Mouse (Mus musculus) heart, postnatal 36 days (tissue): ENCODE data around the gene Stn1. TPM values are rescaled to one million over a fixed set of nuclear protein-coding genes. Genes with fewer than 3 reads are reported as not detected.

Experiments used
- DNase-seq, 2 experiments: peaks; one replicate each; pipeline ENCODE4 v3.0.0; 2021 to 2022
- intact Hi-C: fragments of 180-260 bp; cut with DNase I; formaldehyde crosslinking; loops from one replicate; pipeline ENCODE4 v1.15.1; 2025
- total RNA-seq, 2 experiments: library from RNA; stranded (reverse); gene quantifications; 2 replicates each; pipeline ENCODE4 v1.2.3; 2021

The Stn1 gene
- total RNA-seq, 2 experiments from 2014 or later, result 18.0 to 19.8 TPM

GRCm38 (mm10) chr19:47457711-47458503 lies 79.4 kb downstream of the Stn1 start:
- DNase-seq, result peak; percentile 60 to 69
- intact Hi-C loops, result no loop called here

- no peak for DNase-seq
- intact Hi-C loops, result no loop called here
Measured at GRCm38 (mm10) chr19:47456021-47456420, 81.3 kb downstream of the Stn1 start.

- DNase-seq, result peak in 1 of 2 experiments; percentile 52
- intact Hi-C loops, result no loop called here
Measured at GRCm38 (mm10) chr19:47455001-47455755, 82.1 kb downstream of the Stn1 start.

DNA sequence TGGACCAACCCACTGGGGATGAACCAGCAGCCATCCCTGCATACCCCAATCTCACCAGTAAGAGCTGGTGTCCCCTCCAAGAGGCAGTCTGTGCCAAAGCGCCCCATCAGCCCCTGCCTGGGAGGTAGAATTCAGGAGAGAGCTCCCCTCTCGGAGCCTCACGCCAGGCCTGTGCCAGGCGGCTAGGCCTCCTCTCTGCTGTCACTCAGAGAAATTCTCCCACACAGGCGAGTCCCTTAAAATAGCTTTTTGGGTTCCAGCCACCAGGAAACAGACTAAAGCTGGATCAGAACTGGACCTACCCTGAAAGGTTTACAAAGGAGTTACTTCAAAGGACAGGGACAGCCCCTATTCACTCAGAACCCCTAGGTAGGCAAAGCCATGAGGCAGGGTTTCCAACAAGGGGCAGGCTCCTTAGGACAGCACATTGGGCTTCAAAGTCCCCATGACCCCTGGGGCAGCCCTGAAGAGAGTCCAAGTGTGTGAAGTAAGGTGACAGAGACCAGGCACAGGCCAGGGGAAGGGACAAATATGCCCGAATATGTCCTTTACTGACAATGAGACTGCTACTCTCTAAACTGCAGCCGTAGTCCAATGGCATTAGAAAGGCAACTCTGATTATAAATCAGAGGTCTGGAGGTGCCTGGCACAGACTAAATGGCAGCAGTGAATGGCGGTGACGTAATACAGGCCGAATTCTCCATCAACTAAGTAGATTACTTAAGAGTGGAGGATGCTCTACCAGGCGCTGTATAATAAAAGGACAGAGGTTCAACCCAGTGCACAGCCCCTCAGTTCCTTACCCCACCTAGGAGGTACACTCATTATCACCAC lies 82.9 kb downstream of the Stn1 start:
- intact Hi-C loops, result no loop called here

DNA sequence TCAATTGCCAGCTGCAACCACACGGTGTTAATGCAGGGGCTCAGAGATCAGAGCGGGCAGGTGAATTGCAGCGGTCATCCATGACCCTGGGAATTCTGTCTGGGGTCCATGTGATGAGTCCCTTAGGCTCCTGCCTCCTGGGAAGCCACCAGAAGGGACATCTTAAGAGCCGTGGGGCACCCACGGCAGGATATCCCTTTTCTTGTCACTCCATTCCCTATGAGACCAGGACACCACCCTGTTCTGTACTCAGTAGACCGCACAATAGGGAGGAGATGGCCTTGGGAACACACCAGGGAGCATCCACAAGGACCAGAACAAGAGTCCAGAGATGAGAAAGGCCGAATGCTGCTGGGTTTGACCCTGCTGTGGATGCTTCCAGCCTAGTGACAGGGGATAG lies 84.0 kb downstream of the Stn1 start:
- intact Hi-C loops, result no loop called here
- no peak for DNase-seq

More for the DNA sequence above, 82.9 kb downstream of the Stn1 start:
- peak in 1 of 2 experiments; percentile 65 for DNase-seq

DNA sequence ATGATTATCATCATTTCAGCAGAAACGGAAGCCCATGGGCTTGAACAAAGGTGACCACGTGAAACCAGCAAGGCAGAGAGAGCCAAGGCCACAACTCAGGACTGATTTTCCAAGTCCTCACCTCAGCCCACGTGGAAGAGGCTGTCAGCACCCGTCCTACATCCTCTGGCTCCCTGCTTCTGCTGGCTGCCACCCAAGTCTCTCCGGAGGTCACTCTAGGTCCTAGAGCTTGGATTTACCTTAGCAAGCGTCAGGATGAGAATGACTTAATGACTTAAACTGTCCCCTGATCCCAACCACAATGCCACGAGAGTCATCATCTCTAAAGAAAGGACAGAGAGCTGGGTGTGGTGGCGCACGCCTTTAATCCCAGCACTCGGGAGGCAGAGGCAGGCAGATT lies 84.6 kb downstream of the Stn1 start:
- DNase-seq, result peak; percentile 71 to 78
- intact Hi-C loops, result no loop called here

GRCm38 (mm10) chr19:47452211-47452610 lies 85.1 kb downstream of the Stn1 start:
- peak; percentile 60 to 67 for DNase-seq

DNA sequence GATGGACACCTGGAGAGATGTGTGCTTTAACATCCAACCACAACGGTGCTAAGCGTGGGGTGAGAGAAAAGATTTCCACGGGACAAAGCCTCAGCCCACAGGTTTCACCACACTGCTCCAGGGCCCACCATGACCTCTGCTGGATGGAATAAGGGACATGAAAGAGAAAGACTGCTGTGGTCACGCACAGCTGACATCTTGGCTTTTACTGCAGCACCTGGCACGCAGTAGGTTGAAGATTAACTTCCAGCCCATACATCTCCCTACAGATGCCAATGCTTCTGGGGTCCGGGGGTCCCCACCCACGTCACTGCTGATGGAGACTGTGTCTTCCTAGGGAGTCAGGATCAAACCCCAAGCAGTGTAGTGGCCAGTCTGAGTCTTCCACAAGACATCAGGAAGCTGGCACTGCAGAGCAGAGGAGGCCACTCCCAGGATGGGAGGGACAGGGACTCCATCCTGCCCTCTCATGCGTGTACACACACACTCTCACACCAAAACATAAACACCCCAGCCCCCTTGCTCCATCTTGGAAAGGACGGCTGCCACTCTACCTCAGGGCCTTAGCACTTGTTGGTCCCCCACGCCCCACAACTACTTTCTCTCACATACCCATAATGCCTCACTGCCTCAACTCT lies 85.7 kb downstream of the Stn1 start:
- intact Hi-C loops, result loop anchor here (2.0 kb wide), 1 partner anchor 19 kb away; no protein-coding TSS in a partner anchor
- no peak for DNase-seq

More at GRCm38 (mm10) chr19:47452211-47452610, 85.1 kb downstream of the Stn1 start:
- intact Hi-C loops, result no loop called here

Other genes starting within 250 kb of the Stn1 start
- 10 to 100 TPM; 47.7 to 59.2 TPM for gene Sh3pxd2a, start 73.1 kb downstream of the Stn1 start, total RNA-seq
- 10 to 100 TPM; 91.4 to 94.4 TPM for gene Slk, start 42.2 kb upstream of the Stn1 start, total RNA-seq
- not detected for gene Col17a1, start 154.6 kb upstream of the Stn1 start, total RNA-seq
- 10 to 100 TPM; 69.3 to 72.6 TPM for gene Sfr1, start 194.2 kb upstream of the Stn1 start, total RNA-seq